Mouse (Mus musculus): ENCODE results near the gene St3gal6. TPM values are rescaled to one million over a fixed set of nuclear protein-coding genes. Genes with fewer than 3 reads are reported as not detected.

The St3gal6 gene
- polyA plus RNA-seq, 1 experiment from 2014 or later, result 6.4 TPM

DNA sequence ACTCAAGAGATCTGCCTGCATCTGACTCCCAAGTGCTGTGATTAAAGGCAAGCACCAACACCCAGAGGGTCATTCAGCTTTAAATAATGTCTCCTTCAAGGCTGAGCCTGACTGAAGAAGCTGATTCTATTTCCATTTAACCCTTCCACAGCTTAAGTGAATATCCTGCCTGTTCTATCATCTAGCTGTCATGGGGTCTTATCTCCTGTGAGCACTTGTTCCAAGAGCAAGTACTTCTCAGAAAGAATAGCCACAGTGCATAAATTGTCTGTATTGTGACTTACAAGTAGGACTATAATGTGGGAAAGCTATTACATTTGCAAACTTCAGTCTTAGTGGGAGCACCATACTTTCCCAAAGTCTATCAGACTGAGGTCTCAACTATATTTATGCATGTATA, 1.8 kb upstream of the St3gal6 start:
- H3K4me3 ChIP-seq (ENCODE audit: low read depth, low read length), result no peak overlapping the region
- H3K9ac ChIP-seq (ENCODE audit: low read length), result no peak overlapping the region
- ATAC-seq (ENCODE audit: insufficient read depth, low FRiP score, low TSS enrichment) (no peak), DNase-seq (ENCODE audit: low spot score) (no peak)
- H3K36me3 ChIP-seq (ENCODE audit: control insufficient read depth, insufficient read depth, low read length), result no peaks in the 10 kb centered on the region
- H3K4me2 ChIP-seq (ENCODE audit: low read depth), result no peak overlapping the region
- H3K27me3 ChIP-seq (ENCODE audit: control insufficient read depth, insufficient read depth, low read length), result no peaks in the 10 kb centered on the region
- H3K4me1 ChIP-seq (ENCODE audit: control insufficient read depth, insufficient read depth, low read length), result no peaks in the 10 kb centered on the region
- H3K27ac ChIP-seq (ENCODE audit: low read depth, low read length), result no peak overlapping the region
- H3K9me3 ChIP-seq (ENCODE audit: control insufficient read depth, low read length), result 0 out of 2 replicates have a peak, but pooled peaks cover 4% of the 10 kb centered on the region

DNA sequence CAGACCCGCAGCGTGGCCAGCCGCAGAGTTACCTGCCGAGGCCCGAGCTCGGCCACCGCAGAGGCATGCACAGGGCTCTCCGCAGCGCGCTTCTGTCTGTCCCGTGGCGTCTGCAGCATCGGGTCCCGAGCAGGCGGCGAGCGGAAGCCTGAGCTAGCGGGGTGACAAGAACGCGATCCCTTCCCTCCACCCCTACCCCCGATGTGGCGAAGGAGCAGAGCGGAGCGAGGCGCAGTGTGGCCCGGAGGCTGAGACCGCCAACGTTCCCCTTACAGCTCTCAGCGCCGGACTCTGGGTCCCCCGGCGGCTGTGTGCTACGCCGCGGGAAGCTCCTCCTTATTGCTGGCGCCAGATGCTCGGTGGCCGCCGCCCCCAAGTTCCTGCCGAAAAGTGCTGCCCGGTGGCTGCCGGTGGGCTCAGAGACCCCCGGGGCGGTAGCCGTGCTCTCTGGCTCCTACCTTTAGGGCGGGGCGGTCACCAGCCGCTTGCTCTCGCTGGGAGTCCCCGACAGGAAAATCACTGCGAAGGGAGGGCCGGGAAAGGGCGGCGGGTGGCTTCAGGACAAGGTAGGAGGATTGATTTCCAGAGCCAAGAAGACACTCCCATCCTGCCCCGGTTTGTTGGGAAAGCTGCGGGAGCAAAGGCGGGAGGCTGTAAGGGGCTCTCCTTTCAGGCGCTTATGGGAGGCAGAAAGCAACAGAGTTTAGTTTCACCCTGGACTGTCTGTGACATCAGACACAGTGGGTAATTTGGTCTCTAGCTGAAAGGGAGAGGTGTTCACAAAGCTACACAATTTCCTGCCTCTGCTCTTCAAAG, 791 bp downstream of the St3gal6 start:
- Histone ChIP-seq H3K36me3 (ENCODE audit: control insufficient read depth, insufficient read depth, low read length) (no peaks in the 10 kb centered on the region), H3K4me1 (ENCODE audit: control insufficient read depth, insufficient read depth, low read length) (no peaks in the 10 kb centered on the region), H3K4me3 (ENCODE audit: low read depth, low read length) (peak overlapping the region; percentile 69), H3K9ac (ENCODE audit: low read length) (peak overlapping the region; percentile 79), H3K4me2 (ENCODE audit: low read depth) (peak overlapping the region; percentile 81), H3K27me3 (ENCODE audit: control insufficient read depth, insufficient read depth, low read length) (no peaks in the 10 kb centered on the region), H3K9me3 (ENCODE audit: control insufficient read depth, low read length) (0 out of 2 replicates have a peak, but pooled peaks cover 4% of the 10 kb centered on the region), H3K27ac (ENCODE audit: low read depth, low read length) (0 out of 2 replicates have a peak overlapping the region, but pooled peaks have one; percentile 39)
- ATAC-seq (ENCODE audit: insufficient read depth, low FRiP score, low TSS enrichment) (peak; percentile 86), DNase-seq (ENCODE audit: low spot score) (peak; percentile 78)
- WGBS, result under 1% methylated on average over 54 of the region's 58 CpGs

DNA sequence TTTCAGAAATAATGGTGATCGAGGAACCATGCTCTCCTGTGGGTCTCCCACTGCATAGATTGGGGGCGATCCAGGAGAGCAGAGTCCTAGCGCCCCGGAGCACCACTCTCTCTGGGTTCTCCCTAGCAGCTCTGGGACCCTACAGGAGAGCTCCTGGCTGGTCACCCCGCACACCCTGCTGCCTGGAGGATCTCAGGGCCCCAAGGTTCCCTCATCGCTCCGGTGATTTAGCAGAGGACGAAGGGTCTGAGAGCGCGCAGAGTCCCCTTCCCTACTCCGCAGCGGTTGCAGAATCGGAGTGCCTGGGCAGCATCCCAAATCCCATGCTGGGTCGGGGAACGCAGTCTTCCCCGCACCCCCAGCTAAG, 1.4 kb downstream of the St3gal6 start:
- ATAC-seq (ENCODE audit: insufficient read depth, low FRiP score, low TSS enrichment), result peak; percentile 41
- no peak overlapping the region for H3K27ac ChIP-seq (ENCODE audit: low read depth, low read length)
- H3K4me2 ChIP-seq (ENCODE audit: low read depth), result peak overlapping the region; percentile 81
- WGBS, result 0% methylated on average over 16 of the region's 16 CpGs
- no peaks in the 10 kb centered on the region for H3K27me3 ChIP-seq (ENCODE audit: control insufficient read depth, insufficient read depth, low read length)
- no peaks in the 10 kb centered on the region for H3K36me3 ChIP-seq (ENCODE audit: control insufficient read depth, insufficient read depth, low read length)
- H3K4me3 ChIP-seq (ENCODE audit: low read depth, low read length), result peak overlapping the region; percentile 69
- H3K4me1 ChIP-seq (ENCODE audit: control insufficient read depth, insufficient read depth, low read length), result no peaks in the 10 kb centered on the region
- no peak for DNase-seq (ENCODE audit: low spot score)
- peak overlapping the region; percentile 79 for H3K9ac ChIP-seq (ENCODE audit: low read length)
- H3K9me3 ChIP-seq (ENCODE audit: control insufficient read depth, low read length), result 0 out of 2 replicates have a peak, but pooled peaks cover 4% of the 10 kb centered on the region

DNA sequence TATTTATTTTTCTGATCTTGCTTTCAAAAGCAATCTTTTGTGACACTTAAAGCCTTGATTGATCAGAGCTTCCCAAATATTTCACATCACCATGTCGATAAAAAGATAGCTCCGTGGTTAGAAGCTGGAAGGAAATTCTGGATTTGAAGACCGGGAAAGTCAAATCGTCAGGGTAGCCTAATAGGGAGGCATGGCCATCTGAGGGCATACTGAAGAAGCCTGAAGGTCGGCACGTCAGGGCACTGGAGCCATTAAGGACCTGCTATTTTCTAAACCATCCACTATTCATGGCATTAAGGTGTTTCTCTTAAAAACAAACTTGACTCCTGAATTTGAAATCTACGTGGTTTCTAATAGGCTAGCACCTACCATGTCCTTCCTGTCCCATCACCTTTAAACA, 2.1 kb downstream of the St3gal6 start:
- no peak for ATAC-seq (ENCODE audit: insufficient read depth, low FRiP score, low TSS enrichment)
- H3K9me3 ChIP-seq (ENCODE audit: control insufficient read depth, low read length), result 0 out of 2 replicates have a peak, but pooled peaks cover 4% of the 10 kb centered on the region
- H3K9ac ChIP-seq (ENCODE audit: low read length), result no peak overlapping the region
- no peak for DNase-seq (ENCODE audit: low spot score)
- peak overlapping the region; percentile 81 for H3K4me2 ChIP-seq (ENCODE audit: low read depth)
- H3K36me3 ChIP-seq (ENCODE audit: control insufficient read depth, insufficient read depth, low read length), result no peaks in the 10 kb centered on the region
- no peaks in the 10 kb centered on the region for H3K4me1 ChIP-seq (ENCODE audit: control insufficient read depth, insufficient read depth, low read length)
- H3K27ac ChIP-seq (ENCODE audit: low read depth, low read length), result no peak overlapping the region
- 38% methylated on average over 7 of the region's 7 CpGs for WGBS
- no peaks in the 10 kb centered on the region for H3K27me3 ChIP-seq (ENCODE audit: control insufficient read depth, insufficient read depth, low read length)
- H3K4me3 ChIP-seq (ENCODE audit: low read depth, low read length), result 0 out of 2 replicates have a peak overlapping the region, but pooled peaks have one; percentile 69

DNA sequence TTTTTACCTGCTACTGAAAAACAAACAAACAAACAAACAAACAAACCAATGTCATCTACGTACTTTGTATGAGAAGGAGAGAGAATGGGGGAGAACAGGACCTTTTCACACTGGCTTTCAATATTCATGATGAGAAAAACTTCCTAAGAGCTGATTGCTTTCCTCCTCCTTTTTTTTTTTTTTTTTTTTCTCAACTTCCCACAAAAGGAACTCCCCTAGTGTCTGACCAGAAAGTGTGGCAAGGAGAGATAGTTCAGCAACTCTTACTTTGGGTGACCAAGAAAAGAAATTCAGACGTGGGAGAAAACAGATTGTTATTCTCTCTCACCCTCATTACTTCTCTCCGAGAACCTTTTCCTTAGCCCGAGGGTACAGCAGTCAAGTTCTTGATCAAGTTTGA, 2.9 kb downstream of the St3gal6 start:
- Histone ChIP-seq H3K9me3 (ENCODE audit: control insufficient read depth, low read length) (0 out of 2 replicates have a peak, but pooled peaks cover 4% of the 10 kb centered on the region), H3K9ac (ENCODE audit: low read length) (no peak overlapping the region), H3K36me3 (ENCODE audit: control insufficient read depth, insufficient read depth, low read length) (no peaks in the 10 kb centered on the region), H3K4me3 (ENCODE audit: low read depth, low read length) (no peak overlapping the region), H3K4me2 (ENCODE audit: low read depth) (no peak overlapping the region), H3K4me1 (ENCODE audit: control insufficient read depth, insufficient read depth, low read length) (no peaks in the 10 kb centered on the region), H3K27me3 (ENCODE audit: control insufficient read depth, insufficient read depth, low read length) (no peaks in the 10 kb centered on the region), H3K27ac (ENCODE audit: low read depth, low read length) (no peak overlapping the region)
- 83% methylated on average over 4 of the region's 4 CpGs for WGBS
- DNase-seq (ENCODE audit: low spot score) (no peak), ATAC-seq (ENCODE audit: insufficient read depth, low FRiP score, low TSS enrichment) (no peak)

DNA sequence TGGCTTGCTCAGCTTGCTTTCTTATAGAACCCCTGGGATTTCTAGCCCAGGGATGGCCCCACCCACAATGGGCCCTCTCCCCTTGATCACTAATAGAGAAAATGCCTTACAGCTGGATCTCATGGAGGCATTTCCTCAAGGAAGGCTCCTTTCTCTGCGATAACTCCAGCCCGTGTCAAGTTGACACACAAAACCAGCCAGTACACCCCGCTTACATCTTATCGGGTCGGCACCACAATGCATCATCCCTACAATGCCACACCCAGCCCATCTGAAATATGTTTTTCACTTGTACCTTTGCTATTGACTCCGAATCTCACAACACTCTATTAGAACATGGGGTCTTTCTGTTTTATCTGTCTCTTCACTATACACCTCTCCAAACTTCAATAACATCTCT, 3.6 kb downstream of the St3gal6 start:
- 90% methylated on average over 6 of the region's 6 CpGs for WGBS
- ATAC-seq (ENCODE audit: insufficient read depth, low FRiP score, low TSS enrichment) (no peak), DNase-seq (ENCODE audit: low spot score) (no peak)
- H3K9ac ChIP-seq (ENCODE audit: low read length), result no peak overlapping the region
- no peaks in the 10 kb centered on the region for H3K36me3 ChIP-seq (ENCODE audit: control insufficient read depth, insufficient read depth, low read length)
- H3K27me3 ChIP-seq (ENCODE audit: control insufficient read depth, insufficient read depth, low read length), result no peaks in the 10 kb centered on the region
- H3K4me1 ChIP-seq (ENCODE audit: control insufficient read depth, insufficient read depth, low read length), result no peaks in the 10 kb centered on the region
- H3K27ac ChIP-seq (ENCODE audit: low read depth, low read length), result no peak overlapping the region
- no peak overlapping the region for H3K4me2 ChIP-seq (ENCODE audit: low read depth)
- no peak overlapping the region for H3K4me3 ChIP-seq (ENCODE audit: low read depth, low read length)
- 0 out of 2 replicates have a peak, but pooled peaks cover 4% of the 10 kb centered on the region for H3K9me3 ChIP-seq (ENCODE audit: control insufficient read depth, low read length)

DNA sequence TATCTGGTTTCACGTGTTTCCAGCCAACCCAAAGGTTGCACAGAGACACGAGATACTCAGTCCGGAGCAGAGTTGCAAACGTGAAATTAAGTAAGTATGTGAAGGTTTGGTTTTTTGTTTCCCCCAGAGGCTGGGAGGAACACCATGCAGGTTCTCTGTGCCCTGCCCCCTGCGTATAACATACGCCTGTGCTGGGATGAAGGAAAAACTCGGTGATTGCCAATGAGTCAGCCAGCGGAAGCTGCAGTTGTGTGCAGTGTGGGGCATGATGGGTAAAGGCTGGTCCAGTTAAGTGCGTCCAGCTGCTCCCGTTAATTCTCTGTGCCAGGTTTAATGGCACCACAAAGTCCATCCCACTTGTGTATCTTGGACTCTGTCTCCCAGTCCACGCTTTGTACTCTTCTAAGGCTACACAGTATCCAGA, 4.4 kb downstream of the St3gal6 start:
- Histone ChIP-seq H3K4me1 (ENCODE audit: control insufficient read depth, insufficient read depth, low read length) (no peaks in the 10 kb centered on the region), H3K9ac (ENCODE audit: low read length) (no peak overlapping the region), H3K4me2 (ENCODE audit: low read depth) (no peak overlapping the region), H3K36me3 (ENCODE audit: control insufficient read depth, insufficient read depth, low read length) (no peaks in the 10 kb centered on the region), H3K27ac (ENCODE audit: low read depth, low read length) (no peak overlapping the region), H3K4me3 (ENCODE audit: low read depth, low read length) (no peak overlapping the region), H3K9me3 (ENCODE audit: control insufficient read depth, low read length) (0 out of 2 replicates have a peak, but pooled peaks cover 2% of the 10 kb centered on the region), H3K27me3 (ENCODE audit: control insufficient read depth, insufficient read depth, low read length) (no peaks in the 10 kb centered on the region)
- no peak for DNase-seq (ENCODE audit: low spot score)
- 84% methylated on average over 11 of the region's 11 CpGs for WGBS
- ATAC-seq (ENCODE audit: insufficient read depth, low FRiP score, low TSS enrichment), result no peak

DNA sequence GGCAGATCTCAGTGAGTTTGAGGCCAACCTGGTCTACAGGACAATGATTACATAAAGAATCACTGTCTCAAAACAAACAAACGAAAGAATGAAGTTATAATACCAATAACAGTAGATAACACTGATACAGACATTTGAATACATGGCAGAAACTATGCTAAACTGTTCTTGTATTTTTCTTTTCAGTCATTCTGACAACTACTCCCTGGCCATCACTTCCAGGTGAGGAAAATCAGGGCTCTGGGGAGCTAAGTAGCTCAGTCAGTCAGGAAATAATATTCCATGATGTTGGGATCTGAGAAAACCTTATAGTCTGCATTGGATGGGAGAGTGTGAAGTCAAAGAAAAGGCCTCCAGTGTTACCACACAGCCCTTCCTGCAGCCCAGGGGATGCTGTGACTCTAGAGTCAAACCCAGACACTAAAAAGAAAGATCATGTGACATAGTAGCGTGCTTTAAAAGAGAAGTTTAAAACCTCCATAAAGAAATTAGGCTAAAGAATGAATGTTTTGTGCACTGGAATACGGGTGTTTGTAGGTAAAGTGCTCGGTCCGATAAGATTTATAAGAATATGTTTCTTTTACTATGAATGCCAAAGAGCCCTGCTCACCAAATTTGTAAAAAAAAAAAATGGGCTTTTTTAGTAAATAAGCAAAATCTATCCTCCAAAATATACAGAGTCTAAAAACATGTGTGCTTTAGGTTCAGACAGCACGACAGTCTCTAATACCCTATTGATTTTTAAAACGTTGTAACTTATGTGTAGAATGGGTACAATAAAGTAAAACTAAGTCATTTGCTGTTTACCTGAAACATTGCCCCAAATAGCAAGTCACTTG, 6.9 kb downstream of the St3gal6 start:
- Histone ChIP-seq H3K4me2 (ENCODE audit: low read depth) (no peak overlapping the region), H3K9ac (ENCODE audit: low read length) (no peak overlapping the region), H3K4me1 (ENCODE audit: control insufficient read depth, insufficient read depth, low read length) (0 out of 2 replicates have a peak, but pooled peaks cover 2% of the 10 kb centered on the region), H3K36me3 (ENCODE audit: control insufficient read depth, insufficient read depth, low read length) (no peaks in the 10 kb centered on the region), H3K27ac (ENCODE audit: low read depth, low read length) (no peak overlapping the region), H3K9me3 (ENCODE audit: control insufficient read depth, low read length) (no peaks in the 10 kb centered on the region), H3K27me3 (ENCODE audit: control insufficient read depth, insufficient read depth, low read length) (no peaks in the 10 kb centered on the region), H3K4me3 (ENCODE audit: low read depth, low read length) (no peak overlapping the region)
- 86% methylated on average over 7 of the region's 7 CpGs for WGBS
- ATAC-seq (ENCODE audit: insufficient read depth, low FRiP score, low TSS enrichment) (no peak), DNase-seq (ENCODE audit: low spot score) (no peak)
